Mouse (Mus musculus): ENCODE results near the gene Sdr39u1. TPM values are rescaled to one million over a fixed set of nuclear protein-coding genes. Genes with fewer than 3 reads are reported as not detected.

The Sdr39u1 gene
- polyA plus RNA-seq (2012; rRNA removed): 80.2 and 84.4 TPM in 2 replicates
- 81.0 and 91.6 TPM in 2 replicates for polyA plus RNA-seq (2014; fragmentation: Nextera tagmentation; extraction: Ambion mirVana)

DNA sequence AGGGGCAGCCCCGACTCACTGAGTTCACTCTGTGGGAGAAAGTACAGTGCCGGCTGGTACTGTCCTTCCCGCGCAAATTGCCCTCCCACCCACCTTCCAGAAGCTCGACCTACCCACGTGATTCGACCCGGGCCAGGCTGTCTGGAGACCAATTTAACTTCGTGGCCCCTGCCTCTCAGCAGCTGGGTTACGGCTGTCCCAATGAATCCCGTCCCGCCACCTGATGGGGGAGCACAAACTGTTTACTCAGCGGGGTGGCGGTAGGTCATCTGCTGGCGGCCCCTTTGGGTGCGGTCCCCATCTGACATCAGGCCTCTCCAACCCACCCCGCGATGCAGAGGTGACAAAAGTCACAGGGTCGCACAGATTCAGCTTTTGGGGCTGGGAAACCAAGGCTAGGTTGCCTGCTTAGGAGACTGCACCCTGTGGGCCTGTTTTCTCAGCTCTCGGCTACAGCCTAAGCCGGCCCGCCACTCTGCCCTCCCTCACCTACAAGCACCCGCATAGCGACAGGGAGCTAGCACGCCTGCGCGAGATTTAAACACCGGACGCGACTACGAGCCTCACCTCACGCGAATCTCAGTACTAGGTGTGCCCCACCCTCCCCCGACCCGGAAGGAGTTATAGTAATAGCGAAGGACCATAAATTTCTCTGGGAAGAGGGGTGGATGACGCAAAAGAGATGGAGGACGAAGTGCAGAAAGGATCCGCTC lies at the start of gene Sdr39u1:
Sdr39u1 (minus strand) TSS at position 593 of the 713 bp plus-strand sequence.
- Histone ChIP-seq H3K4me2 (replicated peaks; ENCODE audit: low read depth, low read length, severe bottlenecking) (peak within 1 kb of the TSS; percentile 91), H3K36me3 (ENCODE audit: control insufficient read depth, insufficient read depth, low read length) (peaks cover 35% of the 10 kb centered on the region), H3K27ac (replicated peaks; ENCODE audit: low read depth, low read length) (peak within 1 kb of the TSS; percentile 89), H3K4me3 (replicated peaks; ENCODE audit: low read length) (peak within 1 kb of the TSS; percentile 60), H3K9ac (ENCODE audit: low read depth, low read length, severe bottlenecking) (peak within 1 kb of the TSS; percentile 83), H3K9me3 (ENCODE audit: control insufficient read depth, low read length) (no peaks in the 10 kb centered on the region), H3K27me3 (ENCODE audit: control insufficient read depth, insufficient read depth, low read length) (no peaks in the 10 kb centered on the region), H3K4me1 (ENCODE audit: control insufficient read depth, insufficient read depth, low read length) (peaks cover 12% of the 10 kb centered on the region)
- peak; percentile 92 for ATAC-seq (ENCODE audit: low FRiP score, low read depth)
- peak; percentile 96 for DNase-seq (ENCODE audit: low spot score)
- WGBS: 1% methylated on average over 39 of the region's 39 CpGs
- TF ChIP-seq POLR2A (IDR thresholded peaks at IDR 0.05; ENCODE audit: borderline replicate concordance, extremely low read depth, insufficient read depth, insufficient read length): peak; percentile 76; the same call in 1 of the 2 replicates

DNA sequence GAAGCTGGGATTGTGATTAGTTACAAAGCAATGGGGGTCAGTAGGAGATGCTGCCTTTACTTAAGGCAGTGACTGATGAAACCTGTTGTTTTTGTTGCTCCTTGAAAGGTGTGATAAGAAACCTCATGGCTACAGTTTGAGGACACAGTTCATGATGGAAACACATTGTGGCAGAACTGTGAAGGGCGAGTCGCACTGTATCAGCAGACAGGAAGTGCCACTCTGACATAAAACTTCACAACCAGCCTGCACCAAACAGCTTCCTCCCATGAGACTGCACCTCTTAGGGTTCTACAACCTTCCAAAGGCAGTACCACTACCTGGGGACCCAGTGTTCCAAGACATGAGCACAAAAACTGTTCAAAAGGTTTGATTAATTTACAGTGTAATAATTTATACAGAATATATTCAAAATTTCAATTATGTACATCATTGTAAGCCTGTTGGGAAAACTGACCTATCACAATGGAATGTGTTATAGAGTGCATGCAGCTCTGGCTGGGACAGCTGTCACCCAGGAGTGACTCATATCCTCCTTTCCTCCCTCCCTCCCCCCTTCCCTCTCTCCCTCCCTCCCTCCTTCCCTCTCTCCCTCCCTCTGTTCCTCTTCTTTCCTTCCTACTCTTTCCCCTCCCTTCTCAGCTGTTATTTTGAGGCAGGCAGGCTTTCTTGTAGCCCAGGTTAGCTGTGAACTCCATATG lies 46.3 kb upstream of the Sdr39u1 start:
- H3K36me3 ChIP-seq (ENCODE audit: control insufficient read depth, insufficient read depth, low read length): no peaks in the 10 kb centered on the region
- DNase-seq (ENCODE audit: low spot score) (no peak), ATAC-seq (ENCODE audit: low FRiP score, low read depth) (no peak)
- no peak overlapping the region for H3K4me3 ChIP-seq (replicated peaks; ENCODE audit: low read length)
- H3K27me3 ChIP-seq (ENCODE audit: control insufficient read depth, insufficient read depth, low read length): no peaks in the 10 kb centered on the region
- H3K9me3 ChIP-seq (ENCODE audit: control insufficient read depth, low read length): no peaks in the 10 kb centered on the region
- no peak overlapping the region for H3K9ac ChIP-seq (ENCODE audit: low read depth, low read length, severe bottlenecking)
- no peak overlapping the region for H3K4me2 ChIP-seq (replicated peaks; ENCODE audit: low read depth, low read length, severe bottlenecking)
- no peak for TF ChIP-seq POLR2A (IDR thresholded peaks at IDR 0.05; ENCODE audit: borderline replicate concordance, extremely low read depth, insufficient read depth, insufficient read length)
- 72% methylated on average over 2 of the region's 2 CpGs for WGBS
- H3K4me1 ChIP-seq (ENCODE audit: control insufficient read depth, insufficient read depth, low read length): no peaks in the 10 kb centered on the region
- no peak overlapping the region for H3K27ac ChIP-seq (replicated peaks; ENCODE audit: low read depth, low read length)

DNA sequence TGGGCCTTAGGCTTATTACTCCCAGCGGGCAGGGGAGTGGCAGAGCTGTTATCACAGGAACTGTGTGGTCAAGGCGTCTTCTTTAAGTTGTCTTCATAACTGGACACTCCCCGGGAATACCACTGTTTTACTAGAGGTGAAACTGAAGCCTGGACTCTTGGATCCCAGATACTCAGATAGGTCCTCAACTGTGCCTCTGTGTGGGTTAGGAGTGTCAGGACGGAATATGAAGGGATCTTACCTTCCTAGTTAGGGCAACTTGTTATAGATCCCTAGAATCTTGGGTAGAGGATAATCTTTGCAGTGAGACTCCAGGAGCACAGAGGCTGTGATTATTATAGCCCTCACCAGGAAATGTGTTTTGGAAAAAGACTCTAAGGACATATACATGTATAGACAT lies 44.5 kb upstream of the Sdr39u1 start, which contains the start of gene Cma1:
Cma1 (minus strand) TSS at position 101 of the 400 bp plus-strand sequence.
- no peak within 1 kb of the TSS for H3K4me2 ChIP-seq (replicated peaks; ENCODE audit: low read depth, low read length, severe bottlenecking)
- no peak within 1 kb of the TSS for H3K27ac ChIP-seq (replicated peaks; ENCODE audit: low read depth, low read length)
- no peak within 1 kb of the TSS for H3K9ac ChIP-seq (ENCODE audit: low read depth, low read length, severe bottlenecking)
- ATAC-seq (ENCODE audit: low FRiP score, low read depth): no peak
- 82% methylated on average over 4 of the region's 4 CpGs for WGBS
- H3K4me3 ChIP-seq (replicated peaks; ENCODE audit: low read length): no peak within 1 kb of the TSS
- H3K36me3 ChIP-seq (ENCODE audit: control insufficient read depth, insufficient read depth, low read length): no peaks in the 10 kb centered on the region
- H3K4me1 ChIP-seq (ENCODE audit: control insufficient read depth, insufficient read depth, low read length): no peaks in the 10 kb centered on the region
- no peak for DNase-seq (ENCODE audit: low spot score)
- H3K27me3 ChIP-seq (ENCODE audit: control insufficient read depth, insufficient read depth, low read length): no peaks in the 10 kb centered on the region
- no peaks in the 10 kb centered on the region for H3K9me3 ChIP-seq (ENCODE audit: control insufficient read depth, low read length)
- no peak for TF ChIP-seq POLR2A (IDR thresholded peaks at IDR 0.05; ENCODE audit: borderline replicate concordance, extremely low read depth, insufficient read depth, insufficient read length)

DNA sequence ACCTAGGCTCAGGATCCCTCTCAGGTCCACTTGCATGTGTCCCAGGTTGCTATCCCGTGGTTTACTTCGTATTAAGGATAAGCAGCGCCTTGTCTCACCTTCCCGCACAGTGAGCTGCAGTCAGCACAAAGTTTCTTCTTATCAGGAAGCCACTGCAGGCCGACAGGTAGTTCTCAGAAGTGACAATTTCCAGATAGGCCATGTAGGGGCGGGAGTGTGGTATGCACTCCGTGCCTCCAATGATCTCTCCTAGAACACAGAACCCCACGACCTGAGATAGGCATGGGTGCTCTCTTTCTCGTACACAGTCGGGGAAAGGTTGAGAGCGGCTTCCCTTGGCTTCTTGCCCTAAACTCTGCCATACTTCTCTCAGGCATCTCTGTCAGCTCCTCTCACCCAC lies 43.5 kb upstream of the Sdr39u1 start:
- H3K27me3 ChIP-seq (ENCODE audit: control insufficient read depth, insufficient read depth, low read length): no peaks in the 10 kb centered on the region
- WGBS: 83% methylated on average over 11 of the region's 11 CpGs
- no peaks in the 10 kb centered on the region for H3K9me3 ChIP-seq (ENCODE audit: control insufficient read depth, low read length)
- no peak overlapping the region for H3K27ac ChIP-seq (replicated peaks; ENCODE audit: low read depth, low read length)
- H3K4me3 ChIP-seq (replicated peaks; ENCODE audit: low read length): no peak overlapping the region
- H3K9ac ChIP-seq (ENCODE audit: low read depth, low read length, severe bottlenecking): no peak overlapping the region
- TF ChIP-seq POLR2A (IDR thresholded peaks at IDR 0.05; ENCODE audit: borderline replicate concordance, extremely low read depth, insufficient read depth, insufficient read length): no peak
- H3K4me1 ChIP-seq (ENCODE audit: control insufficient read depth, insufficient read depth, low read length): no peaks in the 10 kb centered on the region
- no peak overlapping the region for H3K4me2 ChIP-seq (replicated peaks; ENCODE audit: low read depth, low read length, severe bottlenecking)
- DNase-seq (ENCODE audit: low spot score): no peak
- no peaks in the 10 kb centered on the region for H3K36me3 ChIP-seq (ENCODE audit: control insufficient read depth, insufficient read depth, low read length)
- no peak for ATAC-seq (ENCODE audit: low FRiP score, low read depth)

DNA sequence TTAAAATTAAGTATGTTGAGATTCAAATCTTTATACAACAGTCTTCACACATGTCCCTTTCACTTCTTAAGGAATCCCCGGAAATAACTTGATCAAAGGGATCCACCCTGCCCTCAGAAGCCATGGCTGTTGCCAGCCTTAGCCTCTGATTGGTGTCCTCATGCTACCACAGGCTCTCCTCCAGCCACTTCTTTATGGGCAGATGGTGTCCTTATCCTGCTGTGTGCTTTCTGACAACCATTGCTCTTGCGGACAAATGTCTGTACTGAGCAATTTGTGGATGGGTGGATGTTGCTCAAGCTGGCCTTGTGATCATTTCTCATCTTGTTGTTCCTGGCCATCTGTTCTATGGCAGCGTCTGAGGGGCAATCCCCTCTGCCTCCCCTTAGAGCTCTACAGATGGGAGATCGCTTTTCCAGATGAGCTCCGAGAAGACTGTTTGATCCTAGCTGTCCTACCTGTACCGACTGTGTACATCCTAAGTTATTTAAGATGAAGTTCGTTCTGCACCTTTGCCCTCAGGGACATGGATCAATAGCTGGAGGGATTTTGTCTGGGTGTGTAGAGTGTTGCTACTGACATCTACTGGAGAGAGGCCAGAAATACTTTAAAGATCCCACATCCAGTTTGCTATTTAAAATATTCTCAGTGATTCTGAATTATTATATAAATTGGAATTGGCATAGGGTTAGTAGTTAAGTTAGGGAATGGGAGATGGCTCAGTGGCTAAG lies 40.1 kb upstream of the Sdr39u1 start:
- DNase-seq (ENCODE audit: low spot score): no peak

More for the DNA sequence above, 40.1 kb upstream of the Sdr39u1 start:
- Histone ChIP-seq H3K4me2 (replicated peaks; ENCODE audit: low read depth, low read length, severe bottlenecking) (no peak overlapping the region), H3K4me1 (ENCODE audit: control insufficient read depth, insufficient read depth, low read length) (no peaks in the 10 kb centered on the region), H3K36me3 (ENCODE audit: control insufficient read depth, insufficient read depth, low read length) (no peaks in the 10 kb centered on the region), H3K9me3 (ENCODE audit: control insufficient read depth, low read length) (no peaks in the 10 kb centered on the region), H3K27me3 (ENCODE audit: control insufficient read depth, insufficient read depth, low read length) (no peaks in the 10 kb centered on the region), H3K9ac (ENCODE audit: low read depth, low read length, severe bottlenecking) (no peak overlapping the region), H3K27ac (replicated peaks; ENCODE audit: low read depth, low read length) (no peak overlapping the region), H3K4me3 (replicated peaks; ENCODE audit: low read length) (no peak overlapping the region)
- no peak for ATAC-seq (ENCODE audit: low FRiP score, low read depth)
- TF ChIP-seq POLR2A (IDR thresholded peaks at IDR 0.05; ENCODE audit: borderline replicate concordance, extremely low read depth, insufficient read depth, insufficient read length): no peak
- 29% methylated on average over 7 of the region's 7 CpGs for WGBS
